Mouse (Mus musculus): ENCODE results near the gene Vamp2.

- no peak for TF ChIP-seq CTCF (IDR thresholded peaks at IDR 0.05; ENCODE audit: low read depth)
- TF ChIP-seq EP300 (IDR thresholded peaks at IDR 0.05; ENCODE audit: low read depth) = no peak
These were observed 34.9 kb downstream of the Vamp2 start for GRCm38 (mm10) chr11:69123056-69123692.
